Mouse (Mus musculus): ENCODE results near the gene Shisal1. TPM values are rescaled to one million over a fixed set of nuclear protein-coding genes. Genes with fewer than 3 reads are reported as not detected.

The Shisal1 gene
- total and polyA plus RNA-seq, 3 experiments = not detected

DNA sequence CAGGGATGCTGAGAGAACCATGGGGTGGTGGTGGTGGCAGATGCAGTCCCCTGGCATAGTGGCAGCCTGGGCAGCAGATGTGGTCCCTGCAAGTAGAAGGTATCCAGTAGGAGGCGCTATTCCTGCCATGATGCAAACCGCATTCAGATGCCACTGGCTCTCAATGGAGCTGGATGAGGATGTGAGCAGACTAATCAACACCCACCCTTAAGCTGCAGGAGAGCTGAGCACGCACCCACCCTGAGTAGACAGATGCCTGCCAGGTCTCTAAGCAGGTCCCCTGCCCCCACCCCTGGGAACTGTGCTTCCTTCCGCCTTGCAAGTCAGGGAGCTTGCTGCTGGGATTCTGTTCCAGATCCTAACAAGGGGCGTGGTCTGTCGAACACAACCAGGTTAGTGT, 53.6 kb downstream of the Shisal1 start:
- no peak overlapping the region for H3K4me2 ChIP-seq (ENCODE audit: insufficient read depth, low read depth, poor library complexity, severe bottlenecking)
- H3K27me3 ChIP-seq (replicated peaks) = peaks cover 73% of the 10 kb centered on the region
- H3K9me3 ChIP-seq (replicated peaks; ENCODE audit: low read length) = no peaks in the 10 kb centered on the region
- in situ Hi-C loops (cut with MboI; ENCODE audit: low pct_ligation_motif_present, low pct_unique_long_range_greater_than_20kb, low sequenced_read_pairs) = no loop called here
- no peak for TF ChIP-seq ETS1 (conservative IDR thresholded peaks at IDR 0.05; ENCODE audit: low read depth, low read length)
- peak; percentile 37 for TF ChIP-seq SMC3 (IDR thresholded peaks at IDR 0.05; ENCODE audit: low read depth, low read length)
- TF ChIP-seq CTCF (conservative IDR thresholded peaks at IDR 0.05 in 1 of 2, IDR thresholded peaks at IDR 0.05 in 1 of 2; ENCODE audit: low read depth in 2 of 2, low read length in 2 of 2) = peak; percentile 36 to 52
- no peak overlapping the region for H3K4me3 ChIP-seq (replicated peaks in 1 of 3; ENCODE audit: low read depth in 2 of 3, low read length in 2 of 3, poor library complexity in 1 of 3)
- no peaks in the 10 kb centered on the region for H3K4me1 ChIP-seq (ENCODE audit: control insufficient read depth in 1 of 2, insufficient read depth in 2 of 2)
- DNase-seq (ENCODE audit: extremely low read depth) = peak; percentile 14
- H3K27ac ChIP-seq (ENCODE audit: insufficient read depth, low read depth) = no peak overlapping the region
- H3K9ac ChIP-seq (ENCODE audit: insufficient read depth, low read depth) = no peak overlapping the region
- H3K36me3 ChIP-seq (replicated peaks in 1 of 2; ENCODE audit: control insufficient read depth in 1 of 2, insufficient read depth in 1 of 2, low read length in 1 of 2) = no peaks in the 10 kb centered on the region
- dilution Hi-C loops (cut with MboI; ENCODE audit: extremely low pct_ligation_motif_present, extremely low pct_unique_long_range_greater_than_20kb, low sequenced_read_pairs) = no loop called here
- H3K79me2 ChIP-seq (replicated peaks; ENCODE audit: control insufficient read depth, extremely low read depth, insufficient read depth, poor library complexity, severe bottlenecking) = no peaks in the 10 kb centered on the region

- Histone ChIP-seq H3K4me2 (ENCODE audit: insufficient read depth, low read depth, poor library complexity, severe bottlenecking) (no peak overlapping the region), H3K27me3 (replicated peaks) (peaks cover 69% of the 10 kb centered on the region), H3K79me2 (replicated peaks; ENCODE audit: control insufficient read depth, extremely low read depth, insufficient read depth, poor library complexity, severe bottlenecking) (no peaks in the 10 kb centered on the region), H3K36me3 (replicated peaks in 1 of 2; ENCODE audit: control insufficient read depth in 1 of 2, insufficient read depth in 1 of 2, low read length in 1 of 2) (no peaks in the 10 kb centered on the region), H3K27ac (ENCODE audit: insufficient read depth, low read depth) (no peak overlapping the region), H3K9me3 (replicated peaks; ENCODE audit: low read length) (peaks cover 5% of the 10 kb centered on the region), H3K4me3 (replicated peaks in 1 of 3; ENCODE audit: low read depth in 2 of 3, low read length in 2 of 3, poor library complexity in 1 of 3) (no peak overlapping the region), H3K9ac (ENCODE audit: insufficient read depth, low read depth) (no peak overlapping the region), H3K4me1 (ENCODE audit: control insufficient read depth in 1 of 2, insufficient read depth in 2 of 2) (no peaks in the 10 kb centered on the region)
- dilution Hi-C loops (cut with MboI; ENCODE audit: extremely low pct_ligation_motif_present, extremely low pct_unique_long_range_greater_than_20kb, low sequenced_read_pairs) = no loop called here
- no peak for DNase-seq (ENCODE audit: extremely low read depth)
- in situ Hi-C loops (cut with MboI; ENCODE audit: low pct_ligation_motif_present, low pct_unique_long_range_greater_than_20kb, low sequenced_read_pairs) = no loop called here
- TF ChIP-seq IRF4 (IDR thresholded peaks at IDR 0.05; ENCODE audit: low read depth, low read length) = no peak
- TF ChIP-seq MAX (IDR thresholded peaks at IDR 0.05; ENCODE audit: low read length) = no peak
- TF ChIP-seq BHLHE40 (IDR thresholded peaks at IDR 0.05; ENCODE audit: low read depth, low read length) = no peak
- TF ChIP-seq ELF1 (IDR thresholded peaks at IDR 0.05; ENCODE audit: low read depth, low read length) = no peak
- TF ChIP-seq ZKSCAN1 (IDR thresholded peaks at IDR 0.05; ENCODE audit: borderline replicate concordance, low read depth, low read length) = no peak
- no peak for TF ChIP-seq NELFE (IDR thresholded peaks at IDR 0.05; ENCODE audit: low read depth, low read length)
- TF ChIP-seq MYC (IDR thresholded peaks at IDR 0.05; ENCODE audit: low read depth, low read length) = no peak
- TF ChIP-seq ZC3H11A (IDR thresholded peaks at IDR 0.05; ENCODE audit: low read depth, low read length) = no peak
- TF ChIP-seq KAT2A (IDR thresholded peaks at IDR 0.05; ENCODE audit: insufficient replicate concordance, low read length) = no peak
- TF ChIP-seq POLR2AphosphoS2 (IDR thresholded peaks at IDR 0.05; ENCODE audit: low read depth, low read length) = no peak
- TF ChIP-seq SMC3 (IDR thresholded peaks at IDR 0.05; ENCODE audit: low read depth, low read length) = no peak
- no peak for TF ChIP-seq ETS1 (conservative IDR thresholded peaks at IDR 0.05; ENCODE audit: low read depth, low read length)
- no peak for TF ChIP-seq GABPA (IDR thresholded peaks at IDR 0.05; ENCODE audit: insufficient replicate concordance, low read depth, low read length)
- TF ChIP-seq PAX5 (IDR thresholded peaks at IDR 0.05; ENCODE audit: low read length) = no peak
- TF ChIP-seq MAZ (IDR thresholded peaks at IDR 0.05; ENCODE audit: low read depth, low read length) = no peak
- no peak for TF ChIP-seq USF2 (conservative IDR thresholded peaks at IDR 0.05; ENCODE audit: low read depth, low read length)
- no peak for TF ChIP-seq USF1 (IDR thresholded peaks at IDR 0.05; ENCODE audit: low read depth, low read length)
Measured at GRCm38 (mm10) chr15:84392840-84393239, 54.1 kb downstream of the Shisal1 start.
